Comparison of ENCODE assay signal across 8 mouse cellular contexts in genomic region chr17:79110936-79111348, GRCm38 (mm10). TPM values are rescaled to one million over a fixed set of nuclear protein-coding genes. Genes with fewer than 3 reads are reported as not detected.
DNase-seq lines count a peak whose midpoint lies in the region; ATAC-seq and TF ChIP-seq lines count a peak whose summit lies in the region.

No protein-coding gene starts in this region.

- no peak overlapping the region for H3K4me2 ChIP-seq in kidney, embryonic 16.5 days (replicated peaks; ENCODE audit: low read depth, low read length)
- H3K4me2 ChIP-seq in neural tube, embryonic 15.5 days = no peak overlapping the region

- no peaks in the 10 kb centered on the region for H3K79me3 ChIP-seq in C2C12 (ENCODE audit: low read depth)

- TF ChIP-seq CTCF in C2C12 (IDR thresholded peaks at IDR 0.05; ENCODE audit: control insufficient read depth, insufficient read depth, insufficient read length) = peak; percentile 71

- H3K4me3 ChIP-seq in C2C12 (ENCODE audit: insufficient read depth, poor library complexity, severe bottlenecking) = no peak overlapping the region
- no peak overlapping the region for H3K4me3 ChIP-seq in kidney, embryonic 16.5 days (ENCODE audit: low read length)
- H3K4me3 ChIP-seq in neural tube, embryonic 15.5 days (replicated peaks) = no peak overlapping the region

- no peaks in the 10 kb centered on the region for H3K79me2 ChIP-seq in C2C12 (ENCODE audit: control insufficient read depth, insufficient read depth)

- H3K27me3 ChIP-seq in C2C12 (ENCODE audit: control insufficient read depth, insufficient read depth, insufficient read length) = no peaks in the 10 kb centered on the region
- H3K27me3 ChIP-seq in kidney, embryonic 16.5 days (ENCODE audit: insufficient read depth, low read length) = no peaks in the 10 kb centered on the region
- H3K27me3 ChIP-seq in neural tube, embryonic 15.5 days (replicated peaks) = no peaks in the 10 kb centered on the region

- H3ac ChIP-seq in C2C12 (ENCODE audit: control insufficient read depth, insufficient read length, low read depth) = no peak overlapping the region

- no peaks in the 10 kb centered on the region for H3K4me1 ChIP-seq in kidney, embryonic 16.5 days (ENCODE audit: insufficient read depth, low read length)
- no peaks in the 10 kb centered on the region for H3K4me1 ChIP-seq in neural tube, embryonic 15.5 days

- peak; percentile 57; the same call in 1 of the 2 replicates for ATAC-seq in kidney, embryonic 16.5 days (ENCODE audit: low FRiP score, low TSS enrichment)
- ATAC-seq in neural tube, embryonic 15.5 days (ENCODE audit: low FRiP score) = peak; percentile 65; the same call in 1 of the 2 replicates

- no peaks in the 10 kb centered on the region for H3K36me3 ChIP-seq in C2C12 (ENCODE audit: control insufficient read depth, insufficient read depth)
- H3K36me3 ChIP-seq in kidney, embryonic 16.5 days (ENCODE audit: insufficient read depth, low read length) = no peaks in the 10 kb centered on the region
- H3K36me3 ChIP-seq in neural tube, embryonic 15.5 days = no peaks in the 10 kb centered on the region

- peak; percentile 19 for DNase-seq in MEL-GATA-1-ER (ENCODE audit: extremely low read depth, low read depth)
- DNase-seq in cerebellum, adult 9-10 months = peak; percentile 39
- DNase-seq in frontal cortex, postnatal 36 days (ENCODE audit: low spot score in 2 of 2) = peak; percentile 44 to 63
- peak; percentile 30 to 39 for DNase-seq in lung, adult 18-20 months
- no peak for DNase-seq in spleen, postnatal 4 days (ENCODE audit: low spot score in 2 of 2)

- no peaks in the 10 kb centered on the region; the same call in 1 of the 2 replicates for H3K9me3 ChIP-seq in kidney, embryonic 16.5 days (ENCODE audit: low read length)
- H3K9me3 ChIP-seq in neural tube, embryonic 15.5 days (replicated peaks) = no peaks in the 10 kb centered on the region

- no peak overlapping the region for H3K9ac ChIP-seq in kidney, embryonic 16.5 days (replicated peaks; ENCODE audit: low read length)
- H3K9ac ChIP-seq in neural tube, embryonic 15.5 days (replicated peaks) = no peak overlapping the region

- no peak overlapping the region for H3K27ac ChIP-seq in kidney, embryonic 16.5 days (ENCODE audit: low read length)
- H3K27ac ChIP-seq in neural tube, embryonic 15.5 days (replicated peaks) = no peak overlapping the region

- WGBS in kidney, embryonic 16.5 days = 12% methylated on average over 5 of the region's 5 CpGs
- WGBS in neural tube, embryonic 15.5 days = 24% methylated on average over 5 of the region's 5 CpGs

TF ChIP-seq in C2C12, 6 proteins besides CTCF, POLR2A, EP300 and RAD21:
- TF ChIP-seq MYOD1 (IDR thresholded peaks at IDR 0.05; ENCODE audit: control insufficient read depth, insufficient read length, low read depth) (no peak), MAX (IDR thresholded peaks at IDR 0.05) (no peak), FOSL1 (IDR thresholded peaks at IDR 0.05; ENCODE audit: insufficient read depth, low read length, poor library complexity, severe bottlenecking) (no peak), MYOG (IDR thresholded peaks at IDR 0.05; ENCODE audit: control insufficient read depth, extremely low read depth, insufficient read length) (no peak), CEBPB (IDR thresholded peaks at IDR 0.05; ENCODE audit: low read depth) (no peak), USF1 (IDR thresholded peaks at IDR 0.05; ENCODE audit: low read depth) (no peak)

RNA-seq across cellular contexts. Expression of gene Qpct, which starts 59.2 kb away (rescaled TPM):
- 0.71 TPM for polyA plus RNA-seq in C2C12 (2012; fragmentation: generic; extraction: Trizol)
- polyA plus RNA-seq in kidney, embryonic 16.5 days (2015; fragmentation: Nextera tagmentation; extraction: Ambion mirVana) = 4.2 and 5.4 TPM in 2 replicates
- 24.3 and 24.5 TPM in 2 replicates for polyA plus RNA-seq in neural tube, embryonic 15.5 days (2015; fragmentation: Nextera tagmentation; extraction: Ambion mirVana)

Comparison
In these comparisons a context has a peak if more than half of its experiments do, and no peak if none do; other contexts are left out.
1. DNase-seq: peak in MEL-GATA-1-ER (single experiment), cerebellum, adult 9-10 months (single experiment), frontal cortex, postnatal 36 days (2 of 2) and lung, adult 18-20 months (2 of 2); none in spleen, postnatal 4 days (0 of 2).